Mouse (Mus musculus): ENCODE data around the gene Vwa5b2.

Gene Vwa5b2

GRCm38 (mm10) chr16:20610501-20611356, 21.5 kb downstream of the Vwa5b2 start:
- DNase-seq (ENCODE audit: low read depth, low spot score) = peak; percentile 79

- no peak for DNase-seq (ENCODE audit: low read depth, low spot score)
Observed at GRCm38 (mm10) chr16:20611357-20612227, 22.3 kb downstream of the Vwa5b2 start, which contains the start of the genes Eef1akmt4, Gm49333 and Alg3. Gene Eef1akmt4, plus strand, starts transcription at chr16:20611593. Gene Gm49333, plus strand, starts transcription at chr16:20611610. Gene Alg3, minus strand, starts transcription at chr16:20611735.

GRCm38 (mm10) chr16:20619541-20620398, 30.5 kb downstream of the Vwa5b2 start:
- no peak for DNase-seq (ENCODE audit: low read depth, low spot score)

GRCm38 (mm10) chr16:20620399-20620735, 31.1 kb downstream of the Vwa5b2 start:
- no peak for DNase-seq (ENCODE audit: low read depth, low spot score)

- no peak for DNase-seq (ENCODE audit: low read depth, low spot score)
Observed at GRCm38 (mm10) chr16:20620751-20621190, 31.5 kb downstream of the Vwa5b2 start.

- no peak for DNase-seq (ENCODE audit: low read depth, low spot score)
Observed at GRCm38 (mm10) chr16:20621191-20621990, 32.1 kb downstream of the Vwa5b2 start, which contains the start of gene Camk2n2. Gene Camk2n2, minus strand, starts transcription at chr16:20621287.

- DNase-seq (ENCODE audit: low read depth, low spot score) = no peak
Observed at GRCm38 (mm10) chr16:20621991-20622685, 32.9 kb downstream of the Vwa5b2 start.

GRCm38 (mm10) chr16:20623211-20623610, 33.9 kb downstream of the Vwa5b2 start:
- no peak for DNase-seq (ENCODE audit: low read depth, low spot score)

GRCm38 (mm10) chr16:20628871-20629391, 39.7 kb downstream of the Vwa5b2 start:
- no peak for DNase-seq (ENCODE audit: low read depth, low spot score)

GRCm38 (mm10) chr16:20629731-20630634, 40.7 kb downstream of the Vwa5b2 start, which contains the start of gene Ece2:
Gene Ece2, plus strand, starts transcription at chr16:20629828.
- DNase-seq (ENCODE audit: low read depth, low spot score) = no peak

GRCm38 (mm10) chr16:20637410-20637809, 48.1 kb downstream of the Vwa5b2 start:
- DNase-seq (ENCODE audit: low read depth, low spot score) = no peak

- DNase-seq (ENCODE audit: low read depth, low spot score) = no peak
Observed at GRCm38 (mm10) chr16:20638367-20638766, 49.1 kb downstream of the Vwa5b2 start.

- DNase-seq (ENCODE audit: low read depth, low spot score) = no peak
Observed at GRCm38 (mm10) chr16:20642161-20642560, 52.9 kb downstream of the Vwa5b2 start.

- DNase-seq (ENCODE audit: low read depth, low spot score) = no peak
Observed at GRCm38 (mm10) chr16:20643911-20644310, 54.6 kb downstream of the Vwa5b2 start.

- peak; percentile 87 for DNase-seq (ENCODE audit: low read depth, low spot score)
Observed at GRCm38 (mm10) chr16:20651076-20651946, 62.0 kb downstream of the Vwa5b2 start, which contains the start of gene Psmd2. Gene Psmd2, plus strand, starts transcription at chr16:20651652.

- no peak for DNase-seq (ENCODE audit: low read depth, low spot score)
Observed at GRCm38 (mm10) chr16:20651947-20652310, 62.7 kb downstream of the Vwa5b2 start.

GRCm38 (mm10) chr16:20653315-20653714, 64.0 kb downstream of the Vwa5b2 start:
- DNase-seq (ENCODE audit: low read depth, low spot score) = no peak

Measured in WW6 (cell line).